Mouse (Mus musculus) Muller cell, postnatal 12 days (primary cell): Measurements from ENCODE around the gene Clca1.
"Not testable (repeated sequence)": the region's sequence is repeated elsewhere in the genome, so short reads cannot be mapped to it uniquely, and the experiment has no call there.

Experiments used
- DNase-seq: peaks from one replicate; pipeline ENCODE4 v3.0.0-alpha.2; 2015; ENCODE audit errors: inconsistent ontology term

The Clca1 gene

DNA sequence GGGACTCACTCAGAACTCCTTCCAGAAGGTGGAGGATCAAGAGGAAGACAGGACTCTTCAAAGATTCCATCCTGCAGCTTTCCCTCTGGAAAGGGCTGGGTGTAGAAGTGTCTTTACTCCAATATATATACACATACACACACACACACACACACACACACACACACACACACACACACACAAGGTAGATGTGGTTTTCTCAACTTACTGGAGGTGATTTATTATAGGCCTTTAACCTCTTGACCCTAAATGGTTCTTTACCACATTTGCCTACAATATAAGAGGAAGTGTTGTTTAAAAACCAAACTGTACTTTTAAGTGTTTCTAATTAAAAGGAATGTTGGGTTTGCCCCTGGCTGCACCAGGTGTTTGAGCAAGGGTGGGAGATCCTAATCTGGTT is at the start of gene Clca1:
Gene Clca1 (minus strand): TSS at position 101 of the 400 bp plus-strand sequence.
- no peak for DNase-seq

DNA sequence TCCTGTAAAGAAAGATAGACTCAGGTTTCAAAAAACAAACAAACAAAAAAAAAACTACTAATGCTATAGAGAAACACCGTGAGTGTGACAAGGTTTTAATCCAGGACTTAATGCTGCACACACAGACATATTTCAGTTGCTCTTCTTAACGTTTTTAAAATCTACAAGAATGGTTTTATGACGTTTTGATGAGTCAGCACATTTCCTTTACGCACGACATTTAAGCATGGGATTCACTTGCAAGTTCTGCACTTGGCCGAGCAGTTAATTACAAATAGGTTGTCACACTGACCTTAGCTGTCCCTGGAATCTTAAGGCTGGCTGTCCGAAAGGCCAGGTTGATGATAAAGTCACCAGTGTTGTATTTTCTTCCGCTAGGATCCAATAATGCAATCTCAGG is 48.3 kb upstream of the Clca1 start:
- DNase-seq = no peak

DNA sequence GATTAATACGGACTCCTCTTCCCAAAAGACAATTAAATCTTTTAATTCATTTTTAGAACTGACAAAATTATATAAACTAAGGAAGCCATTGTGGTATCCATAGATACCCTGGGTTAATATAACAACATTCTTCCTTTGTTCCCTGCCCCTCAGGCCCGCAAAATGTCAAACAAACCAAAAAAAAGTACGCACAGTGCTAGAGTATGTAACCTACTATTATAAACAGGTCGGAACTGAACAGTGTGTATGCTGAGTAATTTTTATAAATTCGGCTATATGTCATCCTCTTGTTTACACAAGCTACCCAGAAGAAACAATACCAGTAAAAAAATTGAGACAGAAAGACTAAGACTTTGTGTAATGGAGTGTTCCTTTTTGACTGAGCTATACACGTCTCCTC is 45.8 kb upstream of the Clca1 start:
- DNase-seq = no peak

- no peak for DNase-seq
These were observed 39.8 kb upstream of the Clca1 start for GRCm38 (mm10) chr3:145072339-145072738.

DNA sequence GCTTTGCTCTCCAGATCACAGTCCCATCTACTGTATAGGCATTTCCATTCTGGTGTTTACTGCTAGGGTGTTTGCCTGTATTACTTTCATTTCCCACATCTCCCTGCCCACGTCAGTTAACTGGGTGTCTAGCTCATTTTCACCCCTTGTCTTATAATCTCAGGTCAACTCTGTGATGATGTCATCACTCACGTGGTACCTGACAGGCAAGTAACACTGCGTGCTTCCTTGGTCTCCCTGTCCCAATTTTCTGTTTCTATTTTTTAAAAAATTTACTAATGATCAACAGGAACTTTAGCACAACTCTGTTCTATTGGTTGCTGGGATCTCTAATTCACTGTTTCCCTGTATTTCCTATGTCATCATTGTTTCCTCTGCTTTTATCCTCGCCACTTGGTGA is 36.4 kb upstream of the Clca1 start:
- no peak for DNase-seq

DNA sequence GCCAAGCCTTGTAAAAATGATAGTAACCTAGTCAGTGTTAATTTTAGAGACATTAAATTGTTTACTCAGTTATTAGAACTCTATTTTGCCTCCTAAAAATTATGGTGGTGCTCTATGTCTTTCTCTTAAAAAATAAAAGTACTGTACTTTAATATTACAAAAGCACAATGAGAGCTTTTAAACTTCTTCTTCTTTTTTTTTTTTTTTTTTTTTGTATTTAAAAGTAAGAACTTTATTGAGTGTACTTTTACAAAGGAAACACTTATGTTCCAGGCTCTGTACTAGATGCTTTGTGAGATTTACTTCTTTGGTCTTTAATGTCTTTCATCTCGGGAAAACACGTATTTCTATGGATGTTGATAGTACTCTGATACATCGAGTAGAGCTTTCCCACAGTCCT is 22.6 kb upstream of the Clca1 start:
- not testable (repeated sequence) for DNase-seq

DNA sequence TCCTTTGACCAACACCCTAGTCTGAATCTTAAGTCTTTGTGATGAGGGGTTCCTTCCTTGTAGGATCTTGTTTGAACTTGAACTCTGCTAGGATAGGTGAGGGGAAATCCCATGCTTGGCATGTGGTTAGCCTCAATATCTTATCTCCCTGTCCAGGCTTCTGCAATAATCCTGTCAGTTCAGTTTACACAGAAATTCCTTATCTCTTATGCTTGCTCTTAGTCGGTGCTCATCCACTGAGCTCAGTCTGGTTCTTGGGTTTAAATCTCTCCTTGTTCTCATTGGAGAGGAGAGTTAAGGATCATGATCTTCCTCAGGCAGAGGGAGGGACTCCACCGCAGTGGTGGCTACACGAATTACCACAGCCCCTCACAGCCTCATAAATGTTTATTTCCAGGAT is 17.2 kb upstream of the Clca1 start:
- DNase-seq = no peak

- no peak for DNase-seq
These were observed 6.2 kb upstream of the Clca1 start for GRCm38 (mm10) chr3:145038813-145039212.

- no peak for DNase-seq
These were observed 4.5 kb downstream of the Clca1 start for GRCm38 (mm10) chr3:145028036-145028435.

- peak; percentile 32 for DNase-seq
These were observed 5.8 kb downstream of the Clca1 start for GRCm38 (mm10) chr3:145026750-145027149.

DNA sequence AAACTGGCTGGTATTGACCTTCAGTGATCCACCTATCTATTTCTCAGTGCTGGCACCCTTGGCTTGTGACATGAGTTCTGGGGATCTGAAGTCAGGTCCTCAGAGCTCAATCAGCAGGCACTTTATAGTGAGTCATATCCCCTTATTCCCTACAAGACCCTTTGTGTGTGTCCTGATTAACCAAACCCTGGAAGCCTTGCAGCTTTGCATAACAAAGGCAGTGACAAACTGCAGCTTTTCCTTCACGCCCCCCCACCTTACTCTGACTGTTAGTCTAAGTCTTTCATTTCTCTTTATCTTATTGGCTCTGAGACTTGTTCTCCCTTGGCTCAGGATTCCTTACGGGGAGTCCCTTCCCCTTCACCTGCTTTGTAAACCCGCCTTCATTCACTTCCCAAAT is 14.8 kb downstream of the Clca1 start:
- no peak for DNase-seq

- DNase-seq = no peak
These were observed 28.2 kb downstream of the Clca1 start for GRCm38 (mm10) chr3:145004422-145004821.

GRCm38 (mm10) chr3:145000912-145001311 is 31.7 kb downstream of the Clca1 start:
- DNase-seq = no peak

GRCm38 (mm10) chr3:144993055-144993454 is 39.5 kb downstream of the Clca1 start:
- DNase-seq = peak; percentile 61

GRCm38 (mm10) chr3:144992618-144993017 is 40.0 kb downstream of the Clca1 start:
- DNase-seq = peak; percentile 50

GRCm38 (mm10) chr3:144985890-144986289 is 46.7 kb downstream of the Clca1 start:
- DNase-seq = no peak

DNA sequence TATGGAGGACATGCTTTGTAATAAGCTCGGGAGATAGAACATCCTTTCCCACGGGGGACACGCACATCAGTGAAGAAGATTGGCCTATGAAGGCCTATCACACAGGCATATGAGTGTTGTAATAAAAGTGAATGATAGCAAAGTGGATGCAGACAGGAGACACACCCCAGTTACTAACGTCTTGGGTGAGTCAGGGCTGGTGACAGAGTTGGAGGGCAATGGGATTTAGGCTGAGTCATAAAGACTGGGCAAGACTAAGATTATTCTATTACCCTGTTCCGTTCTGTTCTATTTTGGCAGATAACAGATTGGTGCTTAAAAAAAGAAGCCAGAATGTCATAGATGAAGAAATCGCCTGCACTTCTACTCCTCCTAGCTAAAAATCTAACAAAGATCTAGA is 52.0 kb downstream of the Clca1 start:
- DNase-seq = peak; percentile 40

DNA sequence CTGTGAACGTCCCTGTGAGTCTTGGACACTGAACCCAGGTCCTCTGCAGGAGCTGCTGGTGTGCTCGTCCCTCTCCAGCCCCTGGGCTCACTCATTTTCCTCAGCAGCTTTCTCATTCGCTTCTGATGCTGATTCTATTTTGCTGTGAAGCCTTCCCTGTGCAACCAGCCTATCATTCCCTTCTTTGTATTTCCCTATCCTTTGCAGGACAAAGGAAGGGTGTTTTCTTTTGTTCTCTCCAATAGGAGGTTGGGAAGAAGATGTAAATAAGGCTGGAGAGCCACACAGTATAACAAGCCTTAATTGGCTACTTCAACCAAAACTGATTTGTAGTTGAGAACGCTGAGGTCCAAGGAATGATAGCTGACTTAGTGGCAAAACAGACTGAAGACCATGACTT is 54.9 kb downstream of the Clca1 start:
- no peak for DNase-seq

- no peak for DNase-seq
These were observed 56.5 kb downstream of the Clca1 start for GRCm38 (mm10) chr3:144976091-144976490.

- DNase-seq = no peak
These were observed 57.6 kb downstream of the Clca1 start, which contains the start of gene Clca4a for GRCm38 (mm10) chr3:144974945-144975344. Clca4a (minus strand) TSS chr3:144975045.

GRCm38 (mm10) chr3:144971553-144972270 is 60.9 kb downstream of the Clca1 start:
- peak; percentile 71 for DNase-seq

DNA sequence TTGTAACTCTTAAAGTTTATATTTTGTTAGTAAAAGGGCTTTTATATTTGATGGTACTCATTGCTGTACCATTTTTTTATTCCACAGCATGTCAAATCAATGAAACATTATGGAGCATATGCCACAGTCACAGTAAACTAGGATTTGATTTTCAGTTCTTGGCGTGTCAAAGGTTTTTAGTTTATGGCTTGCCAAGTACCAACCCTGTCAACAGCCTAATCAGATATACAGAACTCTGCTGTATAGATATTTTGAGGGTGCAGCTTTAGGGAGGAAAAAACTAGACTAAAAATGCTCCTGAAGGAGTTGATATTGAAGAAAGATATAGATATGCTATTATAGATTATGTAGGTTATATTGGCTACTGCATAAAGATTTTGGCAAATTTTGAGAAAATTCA is 62.8 kb downstream of the Clca1 start:
- no peak for DNase-seq

DNA sequence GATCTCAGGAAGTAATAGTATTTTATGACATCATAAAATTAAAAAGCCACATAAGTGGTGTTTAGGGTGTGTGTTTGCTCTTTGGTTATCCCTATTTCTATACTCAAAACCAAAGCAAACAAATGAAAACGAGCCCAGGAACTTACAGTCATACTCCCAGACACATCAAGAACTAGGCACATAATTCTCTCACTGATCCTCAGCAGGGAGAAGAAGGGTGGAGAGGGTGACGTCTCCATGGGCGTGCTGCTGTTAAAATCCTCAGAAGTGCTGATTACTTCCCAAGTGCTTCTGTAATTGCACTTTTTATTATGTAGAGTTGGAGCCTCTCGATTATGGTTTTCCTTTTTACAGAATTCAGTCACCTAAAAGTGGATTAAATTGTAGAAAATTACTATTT is 66.5 kb downstream of the Clca1 start:
- DNase-seq = no peak
